Mouse (Mus musculus) midbrain, postnatal 0 days (tissue): Measurements from ENCODE around the gene Ces1c. TPM values are rescaled to one million over a fixed set of nuclear protein-coding genes. Genes with fewer than 3 reads are reported as not detected.

Source experiments
- ATAC-seq: fragments of 200-750 bp; cut with Nextera tagmentation; 2 replicates; pipeline ENCODE4 v1.8.0; 2017; ENCODE audit warnings: moderate number of reproducible peaks, mild to moderate bottlenecking, moderate TSS enrichment, moderate library complexity; ENCODE audit not compliant: low FRiP score
- DNase-seq: peaks from one replicate; pipeline ENCODE4 v3.0.0-alpha.2; 2015; ENCODE audit warnings: low spot score
- H3K27ac ChIP-seq: fragments of 300-500 bp; sonication (generic); 2 replicates; pipeline ENCODE4 v1.5.1; 2014; ENCODE audit warnings: low read depth, mild to moderate bottlenecking, low read length, mixed read lengths
- H3K27me3 ChIP-seq: fragments of 300-500 bp; sonication (generic); 2 replicates; pipeline ENCODE4 v1.6.1; 2014; ENCODE audit warnings: low read length, control low read depth, mixed read lengths; ENCODE audit not compliant: insufficient read depth
- H3K36me3 ChIP-seq: fragments of 300-500 bp; sonication (generic); 2 replicates; pipeline ENCODE4 v1.6.1; 2014; ENCODE audit warnings: low read length, control low read depth, mixed read lengths; ENCODE audit not compliant: insufficient read depth
- H3K4me1 ChIP-seq: fragments of 300-500 bp; sonication (generic); 2 replicates; pipeline ENCODE4 v1.6.1; 2014; ENCODE audit warnings: mild to moderate bottlenecking, control low read depth, antibody characterized with exemption, low read length, mixed read lengths; ENCODE audit not compliant: insufficient read depth
- H3K4me2 ChIP-seq: fragments of 300-500 bp; sonication (generic); 2 replicates; pipeline ENCODE4 v1.6.1; 2014; ENCODE audit warnings: low read depth, mild to moderate bottlenecking, low read length, mixed read lengths; ENCODE audit not compliant: poor library complexity, severe bottlenecking
- H3K4me3 ChIP-seq: fragments of 300-500 bp; sonication (generic); 2 replicates; pipeline ENCODE4 v1.5.1; 2014; ENCODE audit warnings: low read depth, mild to moderate bottlenecking, low read length, moderate library complexity
- H3K9ac ChIP-seq: fragments of 300-500 bp; sonication (generic); replicated peaks from 2 replicates; pipeline ENCODE4 v1.6.1; 2014; ENCODE audit warnings: mild to moderate bottlenecking, low read length, moderate library complexity, mixed read lengths; ENCODE audit not compliant: poor library complexity, severe bottlenecking
- H3K9me3 ChIP-seq: fragments of 300-500 bp; sonication (generic); 2 replicates; pipeline ENCODE4 v1.6.1; 2016; ENCODE audit warnings: low read length, control low read depth
- CTCF ChIP-seq: IDR thresholded peaks from 2 replicates; pipeline ENCODE4 v1.5.1; 2016; ENCODE audit warnings: antibody characterized with exemption, mild to moderate bottlenecking
- WGBS: fragments of 180-500 bp; shearing (Covaris S2); extraction: QIAGEN DNeasy Blood & Tissue Kit; methylation state at CpG from one replicate; pipeline ENCODE4 v1.1.7; 2014; 5-methylcytosine and 5-hydroxymethylcytosine counted together
- polyA plus RNA-seq: library from polyadenylated mRNA; unstranded; fragments of >200 nt; fragmentation: Nextera tagmentation; extraction: Ambion mirVana; gene quantifications from 2 replicates; pipeline ENCODE4 v1.2.1, GENCODE M21; 2015
- total RNA-seq: library from RNA; depleted of rRNA; stranded (reverse); fragments of >200 nt; gene quantifications from 2 replicates; pipeline ENCODE4 v1.2.3, GENCODE M21; 2014

The Ces1c gene
- total and polyA plus RNA-seq, 2 experiments from 2014 or later = not detected

GRCm38 (mm10) chr8:93151401-93151800 is 20.3 kb upstream of the Ces1c start:
- Histone ChIP-seq H3K4me3 (no peak overlapping the region), H3K9ac (no peak overlapping the region), H3K9me3 (no peaks in the 10 kb centered on the region), H3K27me3 (no peaks in the 10 kb centered on the region), H3K4me1 (no peaks in the 10 kb centered on the region), H3K27ac (no peak overlapping the region), H3K4me2 (no peak overlapping the region), H3K36me3 (no peaks in the 10 kb centered on the region)
- 96% methylated on average over 1 of the region's 1 CpGs for WGBS
- no peak for DNase-seq
- ATAC-seq = no peak
- no peak for TF ChIP-seq CTCF

GRCm38 (mm10) chr8:93147331-93147730 is 16.2 kb upstream of the Ces1c start:
- Histone ChIP-seq H3K9me3 (no peaks in the 10 kb centered on the region), H3K27ac (no peak overlapping the region), H3K9ac (no peak overlapping the region), H3K4me1 (no peaks in the 10 kb centered on the region), H3K27me3 (no peaks in the 10 kb centered on the region), H3K36me3 (no peaks in the 10 kb centered on the region), H3K4me2 (no peak overlapping the region), H3K4me3 (no peak overlapping the region)
- TF ChIP-seq CTCF = no peak
- ATAC-seq (no peak), DNase-seq (no peak)

- peak; percentile 62 for TF ChIP-seq CTCF
- no peak for ATAC-seq
- WGBS = 48% methylated on average over 1 of the region's 1 CpGs
These were observed 9.6 kb upstream of the Ces1c start for GRCm38 (mm10) chr8:93140696-93141095.

DNA sequence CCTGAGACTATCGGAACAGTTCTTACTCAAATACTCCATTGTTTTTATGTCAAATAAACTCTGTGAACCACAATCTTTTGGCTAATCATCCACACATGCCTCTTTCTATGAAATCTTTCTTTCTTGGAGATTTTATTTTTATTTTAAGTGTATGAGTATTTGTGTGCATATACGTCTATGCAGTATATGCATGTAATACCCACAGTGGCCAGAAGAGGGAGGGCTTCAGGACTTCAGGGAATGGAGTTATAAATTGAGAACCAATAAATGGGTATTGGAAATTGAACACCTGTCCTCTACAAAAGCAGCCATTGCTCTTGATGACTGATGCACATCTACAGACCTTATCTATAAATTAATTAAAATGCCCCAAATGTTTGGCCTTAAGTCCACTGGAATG is 1.1 kb upstream of the Ces1c start:
- Histone ChIP-seq H3K27me3 (no peaks in the 10 kb centered on the region), H3K4me3 (no peak overlapping the region), H3K36me3 (no peaks in the 10 kb centered on the region), H3K9me3 (no peaks in the 10 kb centered on the region), H3K4me2 (no peak overlapping the region), H3K9ac (no peak overlapping the region), H3K27ac (no peak overlapping the region), H3K4me1 (no peaks in the 10 kb centered on the region)
- 97% methylated on average over 2 of the region's 2 CpGs for WGBS
- DNase-seq (no peak), ATAC-seq (no peak)
- TF ChIP-seq CTCF = peak; percentile 44

More at GRCm38 (mm10) chr8:93140696-93141095, 9.6 kb upstream of the Ces1c start:
- peak; percentile 30 for DNase-seq
- Histone ChIP-seq H3K4me3 (no peak overlapping the region), H3K9me3 (no peaks in the 10 kb centered on the region), H3K4me1 (no peaks in the 10 kb centered on the region), H3K9ac (no peak overlapping the region), H3K27me3 (no peaks in the 10 kb centered on the region), H3K27ac (no peak overlapping the region), H3K36me3 (no peaks in the 10 kb centered on the region), H3K4me2 (no peak overlapping the region)

DNA sequence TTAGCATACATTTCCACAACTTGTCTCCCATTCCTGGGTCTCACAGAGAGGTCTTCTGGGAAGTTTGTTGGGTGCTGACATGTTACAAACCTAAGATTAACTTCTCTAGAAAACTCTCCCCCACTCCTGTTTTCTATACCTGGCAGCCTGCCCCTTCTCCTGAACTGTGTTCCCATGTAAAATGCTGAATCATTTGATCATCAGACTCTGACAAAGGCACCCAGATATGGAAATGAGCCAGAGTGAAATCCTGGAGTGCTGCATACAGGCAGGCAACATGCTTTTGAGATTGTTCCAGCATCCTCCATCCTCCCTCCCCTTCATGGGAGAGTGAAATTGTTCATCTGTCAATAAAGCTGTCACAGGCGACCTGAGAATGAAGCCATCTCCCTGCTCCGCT is 4.6 kb downstream of the Ces1c start:
- no peak for DNase-seq
- no peaks in the 10 kb centered on the region for H3K4me1 ChIP-seq
- 72% methylated on average over 2 of the region's 2 CpGs for WGBS

DNA sequence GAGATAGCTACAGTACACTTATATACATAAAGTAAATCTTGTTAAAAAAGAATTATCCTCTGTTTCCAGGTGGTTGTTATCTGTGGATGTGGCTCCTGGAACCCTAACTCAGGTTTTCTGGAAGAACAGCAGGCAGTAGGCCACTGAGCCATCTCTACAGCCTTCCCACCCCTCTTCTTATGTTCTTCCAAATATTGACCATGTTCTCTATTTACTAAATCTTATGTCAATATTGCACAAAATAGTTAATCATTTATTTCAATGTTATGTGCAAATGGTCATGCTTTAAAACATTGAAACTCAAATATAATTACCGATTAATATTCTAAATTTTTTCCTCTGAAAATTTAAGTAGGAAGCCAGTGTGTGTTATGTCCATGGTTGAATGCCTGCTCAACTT is 9.1 kb downstream of the Ces1c start:
- H3K4me3 ChIP-seq = no peak overlapping the region
- no peak for TF ChIP-seq CTCF
- no peaks in the 10 kb centered on the region for H3K9me3 ChIP-seq
- ATAC-seq = no peak
- H3K4me2 ChIP-seq = no peak overlapping the region
- 95% methylated on average over 1 of the region's 1 CpGs for WGBS
- no peak for DNase-seq
- no peak overlapping the region for H3K27ac ChIP-seq
- no peaks in the 10 kb centered on the region for H3K4me1 ChIP-seq
- no peaks in the 10 kb centered on the region for H3K36me3 ChIP-seq
- no peak overlapping the region for H3K9ac ChIP-seq
- no peaks in the 10 kb centered on the region for H3K27me3 ChIP-seq

More for the DNA sequence above, 4.6 kb downstream of the Ces1c start:
- ATAC-seq = no peak
- Histone ChIP-seq H3K9ac (no peak overlapping the region), H3K9me3 (no peaks in the 10 kb centered on the region), H3K27me3 (no peaks in the 10 kb centered on the region), H3K4me3 (no peak overlapping the region), H3K4me2 (no peak overlapping the region), H3K27ac (no peak overlapping the region), H3K36me3 (no peaks in the 10 kb centered on the region)
- no peak for TF ChIP-seq CTCF
